Mouse (Mus musculus): Measurements from ENCODE around the gene Ccs. TPM values are rescaled to one million over a fixed set of nuclear protein-coding genes. Genes with fewer than 3 reads are reported as not detected.
"Not testable (repeated sequence)": the region's sequence is repeated elsewhere in the genome, so short reads cannot be mapped to it uniquely, and the experiment has no call there.

Ccs gene
- polyA plus RNA-seq, 1 experiment, result 77.4 TPM

DNA sequence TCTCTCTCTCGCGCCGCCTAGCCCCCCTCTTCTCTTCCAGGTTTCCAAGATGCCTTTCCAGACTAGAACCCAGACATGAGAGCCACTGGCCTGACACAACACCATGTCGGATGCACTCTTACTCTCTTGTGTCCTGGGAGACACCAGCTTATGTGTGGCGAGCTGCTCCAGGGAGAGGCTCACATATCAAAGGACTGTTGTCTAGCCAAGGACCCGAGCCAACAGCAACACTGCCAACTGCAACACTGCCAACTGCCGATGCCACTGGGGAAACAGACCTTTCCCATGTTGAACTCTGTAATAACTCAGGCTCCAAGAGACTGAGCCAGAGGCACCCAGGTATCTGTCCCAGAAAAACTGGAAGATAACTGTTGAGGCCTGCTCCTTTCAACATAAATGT, 10.0 kb downstream of the Ccs start:
- WGBS, result 87% methylated on average over 7 of the region's 7 CpGs
- TF ChIP-seq POLR2A (IDR thresholded peaks at IDR 0.05; ENCODE audit: borderline replicate concordance, control insufficient read depth, low read depth, low read length) (no peak), CTCF (IDR thresholded peaks at IDR 0.05; ENCODE audit: control insufficient read depth, insufficient read depth, low read length) (no peak)
- H3K4me3 ChIP-seq (replicated peaks; ENCODE audit: control insufficient read depth, low read depth, low read length), result no peak overlapping the region
- no peaks in the 10 kb centered on the region for H3K4me1 ChIP-seq (ENCODE audit: control insufficient read depth, insufficient read depth, low read length)
- no peak overlapping the region for H3K27ac ChIP-seq (ENCODE audit: control insufficient read depth, insufficient read depth, low read depth, low read length, poor library complexity)

DNA sequence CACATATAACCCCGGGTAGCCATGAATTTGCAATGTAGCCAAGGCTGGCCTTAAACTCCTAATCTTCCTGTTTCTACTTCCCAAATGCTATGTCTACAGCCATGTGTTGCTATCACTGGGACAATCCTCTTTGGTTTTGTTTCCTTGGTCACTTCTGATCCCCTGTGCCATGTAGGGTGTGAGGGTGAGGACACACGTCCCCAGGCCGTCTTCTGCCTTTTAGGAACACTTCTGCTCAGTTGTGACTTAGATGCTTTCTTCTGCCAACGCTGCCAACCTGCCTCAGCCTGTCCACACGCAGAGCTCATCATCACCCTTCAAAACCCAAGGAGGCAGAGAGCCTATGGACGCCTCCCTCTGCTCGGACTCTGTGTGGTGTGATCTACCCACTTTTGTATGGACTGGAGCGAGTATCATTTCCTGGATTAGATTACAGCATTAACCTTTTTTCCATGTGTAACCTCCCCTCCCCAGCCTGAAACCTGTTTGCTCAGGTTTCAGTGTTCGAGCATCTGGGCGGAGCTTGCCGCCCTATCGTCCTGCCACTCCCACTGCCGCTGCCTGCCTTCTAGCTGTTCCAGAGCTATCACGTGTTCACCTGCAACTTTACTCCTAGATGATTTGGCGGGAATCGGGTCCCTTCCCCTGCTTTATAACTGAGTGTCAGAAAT, 10.6 kb downstream of the Ccs start:
- H3K4me1 ChIP-seq (ENCODE audit: control insufficient read depth, insufficient read depth, low read length), result no peaks in the 10 kb centered on the region
- H3K4me3 ChIP-seq (replicated peaks; ENCODE audit: control insufficient read depth, low read depth, low read length), result no peak overlapping the region
- TF ChIP-seq CTCF (IDR thresholded peaks at IDR 0.05; ENCODE audit: control insufficient read depth, insufficient read depth, low read length), result no peak
- TF ChIP-seq POLR2A (IDR thresholded peaks at IDR 0.05; ENCODE audit: borderline replicate concordance, control insufficient read depth, low read depth, low read length), result no peak
- 90% methylated on average over 16 of the region's 16 CpGs for WGBS
- H3K27ac ChIP-seq (ENCODE audit: control insufficient read depth, insufficient read depth, low read depth, low read length, poor library complexity), result no peak overlapping the region

DNA sequence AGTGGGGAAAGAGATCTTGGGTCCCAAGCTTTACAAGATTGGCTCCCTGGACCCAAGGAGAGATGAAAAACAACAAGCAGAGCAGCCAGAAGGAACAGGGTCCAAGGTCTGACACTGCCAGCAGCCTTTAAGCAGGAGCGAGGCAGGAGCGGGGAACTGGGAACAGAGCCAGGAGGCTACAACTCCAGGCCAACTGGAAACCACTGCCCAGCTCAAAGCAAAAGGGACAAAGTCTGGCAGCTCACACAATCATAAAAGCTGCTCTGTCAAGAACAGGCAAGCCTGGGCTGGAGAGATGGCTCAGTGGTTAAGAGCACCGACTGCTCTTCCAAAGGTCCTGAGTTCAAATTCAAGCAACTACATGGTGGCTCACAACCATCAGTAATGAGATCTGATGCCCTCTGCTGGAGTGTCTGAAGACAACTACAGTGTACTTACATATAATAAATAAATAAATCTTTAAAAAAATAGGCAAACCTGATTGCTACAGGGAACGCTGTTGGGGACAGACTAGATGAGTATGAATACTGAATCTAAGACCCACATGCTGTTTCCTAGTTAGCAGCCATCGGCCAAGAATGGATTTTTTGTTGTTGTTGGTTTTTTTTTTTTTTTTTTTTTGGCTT, 18.3 kb downstream of the Ccs start:
- Histone ChIP-seq H3K4me3 (replicated peaks; ENCODE audit: control insufficient read depth, low read depth, low read length) (no peak overlapping the region), H3K27ac (ENCODE audit: control insufficient read depth, insufficient read depth, low read depth, low read length, poor library complexity) (no peak overlapping the region), H3K4me1 (ENCODE audit: control insufficient read depth, insufficient read depth, low read length) (no peaks in the 10 kb centered on the region)
- TF ChIP-seq POLR2A (IDR thresholded peaks at IDR 0.05; ENCODE audit: borderline replicate concordance, control insufficient read depth, low read depth, low read length) (no peak), CTCF (IDR thresholded peaks at IDR 0.05; ENCODE audit: control insufficient read depth, insufficient read depth, low read length) (no peak)
- WGBS, result 77% methylated on average over 5 of the region's 5 CpGs

DNA sequence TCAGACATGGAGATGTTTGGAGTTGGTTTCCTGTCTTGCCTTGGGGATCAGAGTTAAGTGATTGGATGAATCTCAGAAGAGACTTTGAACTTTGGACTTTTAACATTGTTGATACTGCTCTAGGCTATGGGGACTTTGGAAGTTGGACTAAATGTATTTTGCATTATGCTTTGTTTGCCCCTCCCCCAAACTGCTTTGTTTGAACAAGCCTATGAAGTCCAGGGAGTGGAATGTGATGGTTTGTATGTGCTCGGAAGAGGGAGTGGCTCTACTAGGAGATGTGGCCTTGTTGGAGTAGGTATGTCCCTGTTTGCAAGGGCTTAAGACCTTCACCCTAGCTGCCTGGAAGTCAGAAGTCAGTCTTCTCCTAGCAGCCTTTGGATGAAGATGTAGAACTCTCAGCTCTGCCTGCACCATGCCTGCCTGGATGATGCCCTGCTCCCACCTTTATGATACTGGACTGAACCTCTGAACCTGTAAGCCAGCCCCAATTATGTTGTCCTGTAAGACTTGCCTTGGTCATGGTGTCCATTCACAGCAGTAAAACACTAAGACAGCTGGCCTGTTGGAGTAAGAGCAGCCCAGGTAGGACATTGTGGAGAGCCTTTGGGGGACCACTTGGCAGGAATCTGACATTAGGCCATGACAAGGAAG, 21.8 kb downstream of the Ccs start:
- 77% methylated on average over 1 of the region's 1 CpGs for WGBS
- Histone ChIP-seq H3K4me3 (replicated peaks; ENCODE audit: control insufficient read depth, low read depth, low read length) (no peak overlapping the region), H3K4me1 (ENCODE audit: control insufficient read depth, insufficient read depth, low read length) (no peaks in the 10 kb centered on the region), H3K27ac (ENCODE audit: control insufficient read depth, insufficient read depth, low read depth, low read length, poor library complexity) (no peak overlapping the region)
- no peak for TF ChIP-seq CTCF (IDR thresholded peaks at IDR 0.05; ENCODE audit: control insufficient read depth, insufficient read depth, low read length)
- TF ChIP-seq POLR2A (IDR thresholded peaks at IDR 0.05; ENCODE audit: borderline replicate concordance, control insufficient read depth, low read depth, low read length), result no peak

DNA sequence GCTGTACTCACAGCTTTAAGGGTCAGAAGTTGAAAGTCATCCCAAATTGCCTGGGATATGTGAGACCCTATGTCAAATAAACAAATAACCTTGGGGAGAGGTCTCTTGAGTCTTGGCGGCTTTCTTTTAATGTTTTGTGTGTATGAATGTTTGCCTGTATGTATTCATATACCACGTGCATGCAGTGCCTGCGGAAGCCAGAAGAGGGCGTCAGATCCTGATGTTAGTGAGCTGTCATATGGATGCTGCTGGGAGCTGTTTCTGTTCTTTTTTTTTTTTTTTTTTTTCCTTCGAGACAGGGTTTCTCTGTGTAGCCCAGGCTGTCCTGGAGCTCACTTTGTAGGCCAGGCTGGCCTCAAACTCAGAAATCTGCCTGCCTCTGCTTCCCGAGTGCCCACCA, 26.1 kb downstream of the Ccs start:
- Histone ChIP-seq H3K4me1 (ENCODE audit: control insufficient read depth, insufficient read depth, low read length) (no peaks in the 10 kb centered on the region; the same call in 1 of the 2 replicates), H3K4me3 (replicated peaks; ENCODE audit: control insufficient read depth, low read depth, low read length) (no peak overlapping the region), H3K27ac (ENCODE audit: control insufficient read depth, insufficient read depth, low read depth, low read length, poor library complexity) (no peak overlapping the region)
- WGBS, result 92% methylated on average over 6 of the region's 6 CpGs
- peak; percentile 42; the same call in 1 of the 2 replicates for TF ChIP-seq CTCF (IDR thresholded peaks at IDR 0.05; ENCODE audit: control insufficient read depth, insufficient read depth, low read length)
- no peak for TF ChIP-seq POLR2A (IDR thresholded peaks at IDR 0.05; ENCODE audit: borderline replicate concordance, control insufficient read depth, low read depth, low read length)

DNA sequence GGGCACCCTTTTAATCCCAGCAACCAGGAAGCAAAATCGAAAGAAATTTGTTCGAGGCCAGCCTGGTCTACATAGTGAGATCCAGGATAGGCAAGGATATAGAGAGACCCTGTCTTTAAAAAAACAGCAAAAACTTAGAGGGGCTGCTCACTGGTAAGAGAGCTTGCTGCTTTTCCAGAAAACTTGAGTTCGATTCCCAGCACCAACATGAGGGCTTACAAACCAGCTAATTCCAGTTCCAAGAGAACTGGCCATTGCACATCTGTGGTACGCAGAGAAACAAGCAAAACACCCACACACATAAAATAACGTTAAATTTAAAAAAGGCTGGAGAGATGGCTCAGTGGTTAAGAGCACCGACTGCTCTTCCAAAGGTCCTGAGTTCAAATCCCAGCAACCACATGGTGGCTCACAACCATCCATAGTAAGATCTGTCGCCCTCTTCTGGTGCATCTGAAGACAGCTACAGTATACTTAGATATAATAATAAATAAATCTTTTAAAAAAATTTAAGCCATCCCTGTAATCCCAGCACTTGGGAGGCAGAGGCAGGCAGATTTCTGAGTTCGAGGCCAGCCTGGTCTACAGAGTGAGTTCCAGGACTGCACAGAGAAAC, 26.7 kb downstream of the Ccs start:
- 71% methylated on average over 8 of the region's 8 CpGs for WGBS
- not testable (repeated sequence) for H3K27ac ChIP-seq (ENCODE audit: control insufficient read depth, insufficient read depth, low read depth, low read length, poor library complexity); H3K4me1 ChIP-seq (ENCODE audit: control insufficient read depth, insufficient read depth, low read length)
- peak overlapping the region; percentile 78 for H3K4me3 ChIP-seq (replicated peaks; ENCODE audit: control insufficient read depth, low read depth, low read length)

DNA sequence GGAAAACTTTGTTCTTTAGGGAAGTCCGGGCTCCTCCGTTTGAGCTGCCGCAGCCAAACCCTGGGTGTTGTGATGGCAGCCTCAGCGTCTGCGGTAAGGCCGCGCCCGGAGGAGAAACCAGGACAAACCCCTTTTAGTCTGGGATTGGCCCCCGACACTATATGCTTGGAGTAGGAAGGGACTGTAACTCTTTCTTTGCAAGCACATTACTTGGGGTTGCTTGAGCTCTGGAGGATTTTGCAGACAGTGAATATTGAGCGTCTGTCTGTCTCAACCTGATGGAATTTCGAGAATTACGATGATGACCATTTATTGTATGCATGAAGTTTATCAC, 27.3 kb downstream of the Ccs start:
- Histone ChIP-seq H3K4me1 (ENCODE audit: control insufficient read depth, insufficient read depth, low read length) (no peaks in the 10 kb centered on the region; the same call in 1 of the 2 replicates), H3K4me3 (replicated peaks; ENCODE audit: control insufficient read depth, low read depth, low read length) (peak overlapping the region; percentile 78), H3K27ac (ENCODE audit: control insufficient read depth, insufficient read depth, low read depth, low read length, poor library complexity) (peak overlapping the region; percentile 93)
- no peak for TF ChIP-seq POLR2A (IDR thresholded peaks at IDR 0.05; ENCODE audit: borderline replicate concordance, control insufficient read depth, low read depth, low read length)
- TF ChIP-seq CTCF (IDR thresholded peaks at IDR 0.05; ENCODE audit: control insufficient read depth, insufficient read depth, low read length), result no peak
- WGBS, result 1% methylated on average over 12 of the region's 12 CpGs

Measured in bone marrow, adult 2 months (tissue).